Mouse (Mus musculus): Measurements from ENCODE around the gene Sgcd. TPM values are rescaled to one million over a fixed set of nuclear protein-coding genes. Genes with fewer than 3 reads are reported as not detected.
A peak's percentile ranks its signal among the peaks of the same experiment; 100 is the strongest.
"Not testable (repeated sequence)": the region's sequence is repeated elsewhere in the genome, so short reads cannot be mapped to it uniquely, and the experiment has no call there.

The Sgcd gene
- total and polyA plus RNA-seq, 3 experiments = 0.38 to 2.4 (median 0.43) TPM

DNA sequence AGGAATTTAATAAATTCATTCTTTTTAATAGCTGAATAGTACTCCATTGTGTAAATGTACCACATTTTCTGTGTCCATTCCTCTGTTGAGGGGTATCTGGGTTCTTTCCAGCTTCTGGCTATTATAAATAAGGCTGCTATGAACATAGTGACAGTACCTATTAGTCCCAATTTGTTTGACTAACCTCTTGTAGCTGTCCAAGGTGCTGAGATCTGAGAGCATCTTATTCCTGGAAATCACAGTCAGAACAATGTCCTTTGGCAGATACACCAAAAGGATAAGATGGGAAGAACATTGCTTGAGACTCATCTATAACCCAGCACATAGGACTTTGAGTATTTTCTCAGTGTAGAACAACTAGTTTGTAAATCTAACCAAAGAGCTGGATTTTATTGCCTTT, 485.5 kb downstream of the Sgcd start:
- H3K79me2 ChIP-seq (replicated peaks; ENCODE audit: control insufficient read depth, extremely low read depth, insufficient read depth, poor library complexity, severe bottlenecking); dilution Hi-C loops (cut with MboI; ENCODE audit: extremely low pct_ligation_motif_present, extremely low pct_unique_long_range_greater_than_20kb, low sequenced_read_pairs); H3K9ac ChIP-seq (ENCODE audit: insufficient read depth, low read depth); H3K9me3 ChIP-seq (replicated peaks; ENCODE audit: low read length); H3K4me3 ChIP-seq (replicated peaks in 1 of 3; ENCODE audit: low read depth in 2 of 3, low read length in 2 of 3, poor library complexity in 1 of 3); in situ Hi-C loops (cut with MboI; ENCODE audit: low pct_ligation_motif_present, low pct_unique_long_range_greater_than_20kb, low sequenced_read_pairs); H3K4me2 ChIP-seq (ENCODE audit: insufficient read depth, low read depth, poor library complexity, severe bottlenecking); H3K27ac ChIP-seq (ENCODE audit: insufficient read depth, low read depth); H3K4me1 ChIP-seq (ENCODE audit: control insufficient read depth in 1 of 2, insufficient read depth in 2 of 2); H3K36me3 ChIP-seq (replicated peaks in 1 of 2; ENCODE audit: control insufficient read depth in 1 of 2, insufficient read depth in 1 of 2, low read length in 1 of 2); H3K27me3 ChIP-seq (replicated peaks): not testable (repeated sequence)
- DNase-seq (ENCODE audit: extremely low read depth) = peak; percentile 24

DNA sequence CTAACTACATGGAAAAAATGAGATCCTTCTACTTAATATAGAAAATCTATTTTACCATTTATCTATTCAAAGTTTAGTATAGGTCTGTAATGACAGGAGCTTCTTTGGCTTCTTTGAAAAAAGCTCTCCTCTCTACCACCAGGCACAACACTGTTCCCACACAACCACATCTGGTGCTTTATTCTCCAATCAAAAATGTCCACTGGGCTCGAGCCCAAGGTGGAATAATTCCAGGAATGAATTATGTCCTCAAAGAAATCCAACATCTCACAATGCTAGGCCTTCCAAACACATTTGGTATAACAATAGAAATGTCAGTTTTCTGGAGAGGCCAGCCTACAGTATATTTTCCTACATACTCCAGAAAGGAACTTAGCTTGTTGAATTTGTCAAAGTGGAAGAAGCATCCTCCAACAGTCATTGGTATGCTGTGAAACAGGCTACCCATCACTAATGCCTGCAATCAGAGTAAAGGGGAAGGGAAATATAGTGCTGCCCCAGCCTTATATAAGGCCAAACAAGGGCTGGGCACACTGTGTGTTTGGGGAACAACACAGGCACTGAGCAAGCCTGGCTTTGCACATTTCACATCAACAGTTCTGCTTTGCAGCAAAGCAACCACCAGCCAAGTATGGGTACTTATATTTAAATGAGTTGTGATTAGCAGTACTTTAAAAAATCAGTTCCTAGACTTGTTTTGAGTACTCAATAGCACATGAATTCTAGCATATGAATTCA, 515.1 kb downstream of the Sgcd start:
- in situ Hi-C loops (cut with MboI; ENCODE audit: low pct_ligation_motif_present, low pct_unique_long_range_greater_than_20kb, low sequenced_read_pairs) (no loop called here), dilution Hi-C loops (cut with MboI; ENCODE audit: extremely low pct_ligation_motif_present, extremely low pct_unique_long_range_greater_than_20kb, low sequenced_read_pairs) (no loop called here)
- TF ChIP-seq KAT2A (IDR thresholded peaks at IDR 0.05; ENCODE audit: insufficient replicate concordance, low read length) (no peak), TCF12 (IDR thresholded peaks at IDR 0.05; ENCODE audit: low read depth, low read length) (no peak), CHD2 (IDR thresholded peaks at IDR 0.05; ENCODE audit: low read length) (no peak)
- Histone ChIP-seq H3K27ac (ENCODE audit: insufficient read depth, low read depth) (no peak overlapping the region), H3K9ac (ENCODE audit: insufficient read depth, low read depth) (no peak overlapping the region), H3K4me2 (ENCODE audit: insufficient read depth, low read depth, poor library complexity, severe bottlenecking) (no peak overlapping the region), H3K4me3 (replicated peaks in 1 of 3; ENCODE audit: low read depth in 2 of 3, low read length in 2 of 3, poor library complexity in 1 of 3) (no peak overlapping the region), H3K27me3 (replicated peaks) (no peaks in the 10 kb centered on the region), H3K79me2 (replicated peaks; ENCODE audit: control insufficient read depth, extremely low read depth, insufficient read depth, poor library complexity, severe bottlenecking) (no peaks in the 10 kb centered on the region), H3K9me3 (replicated peaks; ENCODE audit: low read length) (no peaks in the 10 kb centered on the region), H3K36me3 (replicated peaks in 1 of 2; ENCODE audit: control insufficient read depth in 1 of 2, insufficient read depth in 1 of 2, low read length in 1 of 2) (no peaks in the 10 kb centered on the region), H3K4me1 (ENCODE audit: control insufficient read depth in 1 of 2, insufficient read depth in 2 of 2) (no peaks in the 10 kb centered on the region)
- DNase-seq (ENCODE audit: extremely low read depth) = no peak

DNA sequence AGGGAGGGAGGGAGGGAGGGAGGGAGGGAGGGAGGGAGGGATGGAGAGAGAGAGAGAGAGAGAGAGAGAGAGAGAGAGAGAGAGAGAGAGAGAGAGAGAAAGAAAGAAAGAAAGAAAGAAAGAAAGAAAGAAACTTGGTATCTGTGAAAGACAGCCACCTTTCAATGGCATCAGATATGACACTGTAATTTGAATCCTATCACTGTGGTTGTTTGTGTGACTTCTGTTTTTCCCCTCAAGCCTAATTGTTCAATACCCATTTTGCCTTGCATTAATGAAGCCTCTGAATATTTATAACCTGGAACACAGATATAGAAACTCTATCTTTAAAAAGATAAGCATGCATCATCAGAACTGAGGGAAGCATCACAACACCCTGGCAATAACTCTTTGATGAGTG, 528.1 kb downstream of the Sgcd start:
- dilution Hi-C loops (cut with MboI; ENCODE audit: extremely low pct_ligation_motif_present, extremely low pct_unique_long_range_greater_than_20kb, low sequenced_read_pairs); H3K36me3 ChIP-seq (replicated peaks in 1 of 2; ENCODE audit: control insufficient read depth in 1 of 2, insufficient read depth in 1 of 2, low read length in 1 of 2); H3K4me2 ChIP-seq (ENCODE audit: insufficient read depth, low read depth, poor library complexity, severe bottlenecking); H3K4me1 ChIP-seq (ENCODE audit: control insufficient read depth in 1 of 2, insufficient read depth in 2 of 2); H3K27ac ChIP-seq (ENCODE audit: insufficient read depth, low read depth); DNase-seq (ENCODE audit: extremely low read depth); H3K9ac ChIP-seq (ENCODE audit: insufficient read depth, low read depth); H3K27me3 ChIP-seq (replicated peaks); in situ Hi-C loops (cut with MboI; ENCODE audit: low pct_ligation_motif_present, low pct_unique_long_range_greater_than_20kb, low sequenced_read_pairs); H3K9me3 ChIP-seq (replicated peaks; ENCODE audit: low read length); H3K4me3 ChIP-seq (replicated peaks in 1 of 3; ENCODE audit: low read depth in 2 of 3, low read length in 2 of 3, poor library complexity in 1 of 3); H3K79me2 ChIP-seq (replicated peaks; ENCODE audit: control insufficient read depth, extremely low read depth, insufficient read depth, poor library complexity, severe bottlenecking): not testable (repeated sequence)

DNA sequence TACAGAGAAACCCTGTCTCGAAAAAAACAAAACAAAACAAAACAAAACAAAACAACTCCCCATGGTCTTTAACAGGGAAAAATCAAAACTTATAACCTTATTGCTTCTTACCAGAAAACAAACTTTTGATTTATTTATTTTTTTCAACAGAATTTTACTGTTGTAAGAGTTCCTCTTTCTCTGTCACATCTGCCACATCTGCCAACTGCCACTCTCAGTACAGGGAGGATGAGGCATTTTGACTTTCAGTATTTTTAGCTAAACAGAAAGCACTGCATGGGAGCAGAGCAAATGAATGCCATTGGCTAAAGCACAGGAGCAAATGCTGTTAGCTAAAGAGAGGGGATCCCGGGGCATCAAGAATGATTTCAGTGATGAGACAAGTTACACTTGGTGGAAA, 528.6 kb downstream of the Sgcd start:
- TF ChIP-seq TBP (conservative IDR thresholded peaks at IDR 0.05; ENCODE audit: low read depth, low read length) (no peak), NRF1 (IDR thresholded peaks at IDR 0.05; ENCODE audit: low read depth, low read length) (no peak), MYC (IDR thresholded peaks at IDR 0.05; ENCODE audit: low read depth, low read length) (no peak), PAX5 (IDR thresholded peaks at IDR 0.05; ENCODE audit: low read length) (no peak), ELF1 (IDR thresholded peaks at IDR 0.05; ENCODE audit: low read depth, low read length) (no peak), JUN (IDR thresholded peaks at IDR 0.05; ENCODE audit: insufficient read depth, low read depth, low read length) (no peak), RAD21 (IDR thresholded peaks at IDR 0.05; ENCODE audit: low read depth, low read length) (no peak), NELFE (IDR thresholded peaks at IDR 0.05; ENCODE audit: low read depth, low read length) (no peak), BHLHE40 (IDR thresholded peaks at IDR 0.05; ENCODE audit: low read depth, low read length) (no peak)
- dilution Hi-C loops (cut with MboI; ENCODE audit: extremely low pct_ligation_motif_present, extremely low pct_unique_long_range_greater_than_20kb, low sequenced_read_pairs) = no loop called here
- Histone ChIP-seq H3K4me3 (replicated peaks in 1 of 3; ENCODE audit: low read depth in 2 of 3, low read length in 2 of 3, poor library complexity in 1 of 3) (no peak overlapping the region), H3K4me1 (ENCODE audit: control insufficient read depth in 1 of 2, insufficient read depth in 2 of 2) (peaks cover 0 to 6% of the 10 kb centered on the region in 2 experiments; a peak in 2 of 4 replicates), H3K27me3 (replicated peaks) (no peaks in the 10 kb centered on the region), H3K4me2 (ENCODE audit: insufficient read depth, low read depth, poor library complexity, severe bottlenecking) (peak overlapping the region; percentile 6; the same call in 1 of the 2 replicates), H3K36me3 (replicated peaks in 1 of 2; ENCODE audit: control insufficient read depth in 1 of 2, insufficient read depth in 1 of 2, low read length in 1 of 2) (no peaks in the 10 kb centered on the region), H3K9me3 (replicated peaks; ENCODE audit: low read length) (no peaks in the 10 kb centered on the region), H3K27ac (ENCODE audit: insufficient read depth, low read depth) (no peak overlapping the region), H3K9ac (ENCODE audit: insufficient read depth, low read depth) (no peak overlapping the region), H3K79me2 (replicated peaks; ENCODE audit: control insufficient read depth, extremely low read depth, insufficient read depth, poor library complexity, severe bottlenecking) (no peaks in the 10 kb centered on the region)
- in situ Hi-C loops (cut with MboI; ENCODE audit: low pct_ligation_motif_present, low pct_unique_long_range_greater_than_20kb, low sequenced_read_pairs) = no loop called here
- DNase-seq (ENCODE audit: extremely low read depth) = peak; percentile 27
